Mouse (Mus musculus) myocyte (in vitro differentiated cells): ENCODE measurements around the gene Trpc5.

ENCODE experiments used
- CEBPB ChIP-seq: IDR thresholded peaks from 2 replicates; pipeline ENCODE4 v1.6.1; 2011; ENCODE audit warnings: mild to moderate bottlenecking, moderate library complexity; ENCODE audit not compliant: poor library complexity, insufficient read depth, severe bottlenecking
- E2F4 ChIP-seq: IDR thresholded peaks from one replicate; pipeline ENCODE4 v1.6.1; 2011; ENCODE audit warnings: mild to moderate bottlenecking, control low read depth, moderate library complexity; ENCODE audit not compliant: insufficient read depth
- MAX ChIP-seq: IDR thresholded peaks from one replicate; pipeline ENCODE4 v1.6.1; 2011; ENCODE audit warnings: low read depth, mild to moderate bottlenecking, control low read depth
- POLR2A ChIP-seq: IDR thresholded peaks from one replicate; pipeline ENCODE4 v1.6.1; 2011; ENCODE audit warnings: low read depth, mild to moderate bottlenecking, control low read depth, moderate library complexity; ENCODE audit not compliant: insufficient read length
- POLR2AphosphoS2 ChIP-seq: IDR thresholded peaks from one replicate; pipeline ENCODE4 v1.6.1; 2011; ENCODE audit warnings: low read depth, control low read depth; ENCODE audit not compliant: insufficient read length
- REST ChIP-seq: IDR thresholded peaks from one replicate; pipeline ENCODE4 v1.6.1; 2011; ENCODE audit warnings: mild to moderate bottlenecking, control low read depth, moderate library complexity; ENCODE audit not compliant: insufficient read depth, insufficient read length
- TCF12 ChIP-seq: IDR thresholded peaks from one replicate; pipeline ENCODE4 v1.6.1; 2011; ENCODE audit warnings: mild to moderate bottlenecking, control low read depth; ENCODE audit not compliant: poor library complexity, insufficient read depth, severe bottlenecking
- USF1 ChIP-seq: IDR thresholded peaks from one replicate; pipeline ENCODE4 v1.6.1; 2011; ENCODE audit warnings: low read depth, mild to moderate bottlenecking, control low read depth, moderate library complexity

GRCm38 (mm10) chrX:144689119-144689858 is 1.3 kb upstream of the Trpc5 start:
- no peak for TF ChIP-seq MAX
- no peak for TF ChIP-seq POLR2AphosphoS2
- TF ChIP-seq USF1 = no peak
- no peak for TF ChIP-seq TCF12
- TF ChIP-seq POLR2A = no peak
- no peak for TF ChIP-seq CEBPB
- no peak for TF ChIP-seq E2F4
- no peak for TF ChIP-seq REST
